Mouse (Mus musculus): ENCODE results near the gene Gm4756. TPM values are rescaled to one million over a fixed set of nuclear protein-coding genes. Genes with fewer than 3 reads are reported as not detected.

The Gm4756 gene
- not detected for polyA plus RNA-seq (2017; shearing (Covaris generic))

DNA sequence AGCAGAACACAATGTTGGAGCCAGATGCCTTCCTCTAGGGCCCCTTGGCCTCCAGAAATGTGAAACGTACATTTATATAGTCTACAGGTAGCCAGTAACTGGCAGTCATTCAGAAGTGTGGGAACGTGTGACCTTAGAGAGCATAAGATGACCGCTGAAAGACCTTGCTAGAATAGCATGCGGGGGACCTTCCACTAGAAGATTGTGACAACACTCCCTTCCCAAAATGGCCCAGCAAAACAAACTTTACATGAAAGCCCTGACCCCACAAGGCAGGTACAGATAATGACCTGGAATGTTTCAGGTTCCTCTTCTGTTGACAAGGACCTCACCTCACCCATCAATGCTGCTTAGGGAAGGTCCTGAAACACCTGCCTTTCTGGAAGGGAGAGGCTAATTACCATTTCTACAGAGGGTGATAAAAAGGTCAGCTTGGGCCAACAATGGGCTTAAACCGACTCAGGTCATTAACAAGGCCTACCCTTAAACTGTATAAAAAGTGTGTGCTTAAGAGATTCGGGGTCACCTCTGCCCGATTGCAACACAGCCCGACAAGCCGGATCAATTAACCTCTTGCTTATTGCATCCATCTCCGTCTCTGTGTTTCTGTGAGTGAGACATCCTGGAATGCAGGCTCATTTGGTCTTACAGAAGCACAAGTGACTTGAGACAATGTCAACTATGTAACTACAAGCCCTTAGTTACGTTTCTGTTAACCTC is at the start of gene Gm4756:
Gene Gm4756, minus strand, starts transcription at position 51 of the 720 bp plus-strand sequence.

GRCm38 (mm10) chr12:72664735-72665337 is 15.4 kb upstream of the Gm4756 start, which contains the start of gene Dhrs7:
TSS of gene Dhrs7 (minus strand) at chr12:72664909.

GRCm38 (mm10) chr12:72536021-72536597 is 113.4 kb downstream of the Gm4756 start, which contains the start of gene Pcnx4:
TSS of gene Pcnx4 (plus strand) at chr12:72536383.

Other genes with a start within 250 kb of the Gm4756 start
- gene Rtn1, start 240.6 kb downstream of the Gm4756 start, polyA plus RNA-seq (2017; shearing (Covaris generic)) = 0.55 TPM
- gene Lrrc9, start 207.8 kb downstream of the Gm4756 start, polyA plus RNA-seq (2017; shearing (Covaris generic)) = not detected
- gene Pcnx4, start 113.3 kb downstream of the Gm4756 start, polyA plus RNA-seq (2017; shearing (Covaris generic)) = 6.1 TPM
- 74.7 TPM for gene Dhrs7, start 15.2 kb upstream of the Gm4756 start, polyA plus RNA-seq (2017; shearing (Covaris generic))
- 80.7 TPM for gene Ppm1a, start 107.8 kb upstream of the Gm4756 start, polyA plus RNA-seq (2017; shearing (Covaris generic))